Mouse (Mus musculus) limb, embryonic 14.5 days (tissue): ENCODE results near the gene Lrg1. TPM values are rescaled to one million over a fixed set of nuclear protein-coding genes. Genes with fewer than 3 reads are reported as not detected.

Experiments used
- ATAC-seq: fragments of 200-750 bp; cut with Nextera tagmentation; 2 replicates; pipeline ENCODE4 v1.8.0; 2017; ENCODE audit warnings: low read depth, moderate number of reproducible peaks, moderate TSS enrichment; ENCODE audit not compliant: low FRiP score
- DNase-seq: peaks from one replicate; pipeline ENCODE4 v3.0.0-alpha.2; 2015; ENCODE audit warnings: low spot score
- H3K27ac ChIP-seq: fragments of 300-500 bp; sonication (generic); replicated peaks from 2 replicates; pipeline ENCODE4 v1.5.1; 2014; ENCODE audit warnings: low read depth, mild to moderate bottlenecking, low read length, moderate library complexity, mixed read lengths
- H3K27me3 ChIP-seq: fragments of 300-500 bp; sonication (generic); 2 replicates; pipeline ENCODE4 v1.6.1; 2014; ENCODE audit warnings: low read length, mixed read lengths; ENCODE audit not compliant: control insufficient read depth, insufficient read depth
- H3K36me3 ChIP-seq: fragments of 300-500 bp; sonication (generic); 2 replicates; pipeline ENCODE4 v1.6.1; 2014; ENCODE audit warnings: mild to moderate bottlenecking, low read length, moderate library complexity, mixed read lengths; ENCODE audit not compliant: control insufficient read depth, insufficient read depth
- H3K4me1 ChIP-seq: fragments of 300-500 bp; sonication (generic); 2 replicates; pipeline ENCODE4 v1.6.1; 2014; ENCODE audit warnings: antibody characterized with exemption, low read length, mixed read lengths; ENCODE audit not compliant: control insufficient read depth, insufficient read depth
- H3K4me2 ChIP-seq: fragments of 300-500 bp; sonication (generic); replicated peaks from 2 replicates; pipeline ENCODE4 v1.6.1; 2014; ENCODE audit warnings: low read depth, mild to moderate bottlenecking, low read length, moderate library complexity; ENCODE audit not compliant: severe bottlenecking
- H3K4me3 ChIP-seq: fragments of 300-500 bp; sonication (generic); replicated peaks from 2 replicates; pipeline ENCODE4 v1.5.1; 2014; ENCODE audit warnings: low read length
- H3K9ac ChIP-seq: fragments of 300-500 bp; sonication (generic); 2 replicates; pipeline ENCODE4 v1.6.1; 2014; ENCODE audit warnings: mild to moderate bottlenecking, low read depth, low read length, moderate library complexity; ENCODE audit not compliant: severe bottlenecking
- H3K9me3 ChIP-seq: fragments of 300-500 bp; sonication (generic); 2 replicates; pipeline ENCODE4 v1.6.1; 2016; ENCODE audit warnings: low read length; ENCODE audit not compliant: control insufficient read depth
- POLR2A ChIP-seq: fragments of 200-500 bp; IDR thresholded peaks from 2 replicates; pipeline ENCODE4 v1.8.0; 2012; ENCODE audit warnings: inconsistent platforms, mild to moderate bottlenecking, moderate library complexity, borderline replicate concordance; ENCODE audit not compliant: insufficient read depth, insufficient read length; ENCODE audit errors: extremely low read depth
- WGBS: fragments of 180-500 bp; shearing (Covaris S2); extraction: QIAGEN DNeasy Blood & Tissue Kit; methylation state at CpG from one replicate; pipeline ENCODE4 v1.1.7; 2014; 5-methylcytosine and 5-hydroxymethylcytosine counted together
- polyA plus RNA-seq, 2 experiments: library from polyadenylated mRNA; depleted of rRNA in 1 of 2; stranded (reverse) in 1 of 2; unstranded in 1 of 2; fragments of >200 nt; fragmentation: Nextera tagmentation in 1 of 2; extraction: Ambion mirVana in 1 of 2; gene quantifications; 2 replicates each; pipeline versions ENCODE4 v1.2.1 to v1.2.3; 2012 to 2014

The Lrg1 gene
- polyA plus RNA-seq, 2 experiments = 0.29 to 0.43 TPM

GRCm38 (mm10) chr17:56123161-56123560 lies 1.4 kb upstream of the Lrg1 start:
- TF ChIP-seq POLR2A = no peak
- no peaks in the 10 kb centered on the region for H3K36me3 ChIP-seq
- no peaks in the 10 kb centered on the region; the same call in 1 of the 2 replicates for H3K4me1 ChIP-seq
- H3K27ac ChIP-seq = no peak overlapping the region
- H3K4me2 ChIP-seq = no peak overlapping the region
- H3K9ac ChIP-seq = no peak overlapping the region
- peaks cover 11% of the 10 kb centered on the region for H3K9me3 ChIP-seq
- DNase-seq (no peak), ATAC-seq (no peak)
- H3K4me3 ChIP-seq = no peak overlapping the region
- 88% methylated on average over 12 of the region's 12 CpGs for WGBS
- peaks cover 69% of the 10 kb centered on the region for H3K27me3 ChIP-seq

- H3K9ac ChIP-seq = no peak overlapping the region
- no peak for TF ChIP-seq POLR2A
- no peaks in the 10 kb centered on the region for H3K36me3 ChIP-seq
- peak overlapping the region; percentile 7; the same call in 1 of the 2 replicates for H3K4me2 ChIP-seq
- DNase-seq (no peak), ATAC-seq (no peak)
- H3K27ac ChIP-seq = no peak overlapping the region
- 6% methylated on average over 64 of the region's 66 CpGs for WGBS
- H3K4me1 ChIP-seq = peaks cover 5% of the 10 kb centered on the region
- peak overlapping the region; percentile 4; the same call in 1 of the 2 replicates for H3K4me3 ChIP-seq
- H3K9me3 ChIP-seq = peaks cover 11% of the 10 kb centered on the region
- H3K27me3 ChIP-seq = peaks cover 75% of the 10 kb centered on the region
These were observed 1.6 kb downstream of the Lrg1 start for GRCm38 (mm10) chr17:56119981-56120880.

GRCm38 (mm10) chr17:56119431-56119830 lies 2.4 kb downstream of the Lrg1 start:
- 0 out of 2 replicates have a peak overlapping the region, but pooled peaks have one; percentile 4 for H3K4me3 ChIP-seq
- peaks cover 5% of the 10 kb centered on the region for H3K4me1 ChIP-seq
- no peak for TF ChIP-seq POLR2A
- H3K9ac ChIP-seq = no peak overlapping the region
- H3K4me2 ChIP-seq = peak overlapping the region; percentile 2; the same call in 1 of the 2 replicates
- H3K27ac ChIP-seq = no peak overlapping the region
- no peaks in the 10 kb centered on the region for H3K36me3 ChIP-seq
- H3K27me3 ChIP-seq = peaks cover 67% of the 10 kb centered on the region
- no peak for ATAC-seq
- DNase-seq = no peak
- peaks cover 11% of the 10 kb centered on the region for H3K9me3 ChIP-seq
- WGBS = 43% methylated on average over 12 of the region's 12 CpGs

GRCm38 (mm10) chr17:56117251-56117710 lies 4.5 kb downstream of the Lrg1 start, which contains the start of gene Plin5:
Plin5 (minus strand) TSS chr17:56117596.
- Histone ChIP-seq H3K4me1 (peaks cover 5% of the 10 kb centered on the region; the same call in 1 of the 2 replicates), H3K36me3 (no peaks in the 10 kb centered on the region), H3K27me3 (peaks cover 47% of the 10 kb centered on the region), H3K4me3 (peak within 1 kb of the TSS; percentile 16), H3K9ac (0 out of 2 replicates have a peak within 1 kb of the TSS, but pooled peaks have one; percentile 25), H3K9me3 (peaks cover 5% of the 10 kb centered on the region), H3K27ac (no peak within 1 kb of the TSS), H3K4me2 (peak within 1 kb of the TSS; percentile 37)
- TF ChIP-seq POLR2A = no peak
- WGBS = 2% methylated on average over 25 of the region's 27 CpGs
- DNase-seq = peak; percentile 14
- ATAC-seq = no peak

GRCm38 (mm10) chr17:56116193-56116592 lies 5.6 kb downstream of the Lrg1 start:
- no peaks in the 10 kb centered on the region for H3K9me3 ChIP-seq
- H3K27me3 ChIP-seq = peaks cover 36% of the 10 kb centered on the region
- H3K4me1 ChIP-seq = peaks cover 5% of the 10 kb centered on the region; the same call in 1 of the 2 replicates
- 76% methylated on average over 10 of the region's 10 CpGs for WGBS
- DNase-seq = no peak
- no peak for ATAC-seq
- no peak overlapping the region for H3K4me3 ChIP-seq
- no peak overlapping the region for H3K9ac ChIP-seq
- no peak overlapping the region for H3K4me2 ChIP-seq
- no peak for TF ChIP-seq POLR2A
- no peaks in the 10 kb centered on the region for H3K36me3 ChIP-seq
- H3K27ac ChIP-seq = no peak overlapping the region
